In the genomic region with DNA sequence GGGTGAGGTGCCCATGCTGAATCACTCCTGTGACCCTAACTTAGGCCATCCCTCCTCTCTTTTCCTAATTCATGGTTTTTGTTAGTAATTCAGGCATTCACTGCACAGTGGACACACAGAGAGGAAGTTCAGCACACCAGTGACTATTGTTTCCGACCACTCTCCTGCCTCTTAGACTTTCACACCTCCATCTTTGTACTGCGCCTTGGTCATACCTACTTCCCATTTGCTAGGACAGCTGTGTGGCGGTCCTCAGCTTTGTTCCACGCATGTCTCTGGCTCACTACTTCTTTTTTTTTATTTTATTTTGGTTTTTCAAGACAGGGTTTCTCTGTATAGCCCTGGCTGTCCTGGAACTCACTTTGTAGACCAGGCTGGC, we compare ENCODE assay signal across 10 mouse cellular contexts. TPM values are rescaled to one million over a fixed set of nuclear protein-coding genes. Genes with fewer than 3 reads are reported as not detected.
A peak's percentile ranks its signal among the peaks of the same experiment; 100 is the strongest.
DNase-seq lines count a peak whose midpoint lies in the region; ATAC-seq and TF ChIP-seq lines count a peak whose summit lies in the region.
"Had no signal": no experiment of that assay in that cellular context is flagged by ENCODE, and none has a peak within 500 bp of the region (broad histone marks: within the 10 kb centered on the region; RNA-seq: fewer than 3 reads in every experiment).

No protein-coding gene starts in this region.

- no peaks in the 10 kb centered on the region for H3K27me3 ChIP-seq in heart, postnatal 0 days (ENCODE audit: control insufficient read depth, insufficient read depth, low read length)
- no peaks in the 10 kb centered on the region for H3K27me3 ChIP-seq in megakaryocyte, embryonic 14.5 days (replicated peaks)
- H3K27me3 ChIP-seq: Patski had no signal

- no peak for DNase-seq in heart, postnatal 0 days (ENCODE audit: low spot score)
- DNase-seq in heart, adult 11 months: no peak
- no peak for DNase-seq in ES-E14 (ENCODE audit: low read depth, low spot score)
- no peak for DNase-seq in left cerebral cortex, postnatal 10 days (ENCODE audit: extremely low spot score in 1 of 2, low spot score in 2 of 2)
- no peak for DNase-seq in kidney, postnatal 14 days
- DNase-seq: thymus, adult 18-20 months had no signal

- in situ Hi-C loops in ES-E14 (cut with MboI; ENCODE audit: low sequenced_read_pairs in 2 of 2, unreplicated experiment in 2 of 2): no loop called here

- no peaks in the 10 kb centered on the region for H3K9me3 ChIP-seq in heart, postnatal 0 days (replicated peaks; ENCODE audit: control insufficient read depth, low read length)
- no peaks in the 10 kb centered on the region for H3K9me3 ChIP-seq in ES-E14 (ENCODE audit: control insufficient read depth, insufficient read depth, low read depth, low read length)
- H3K9me3 ChIP-seq in megakaryocyte, embryonic 14.5 days: no peaks in the 10 kb centered on the region

- ATAC-seq in heart, postnatal 0 days (ENCODE audit: insufficient read depth, low read depth): no peak
- peak; percentile 20 for ATAC-seq in erythroid progenitor cell, adult 5-6 weeks (replicated peaks; ENCODE audit: low FRiP score, poor library complexity, severe bottlenecking)
- no peak for ATAC-seq in inflammation-experienced regulatory T-cells, adult 6 months

- intact Hi-C loops in left cerebral cortex, postnatal 10 days (cut with DNase I): no loop called here

- H3K4me3 ChIP-seq in heart, postnatal 0 days (ENCODE audit: low read depth, low read length): no peak overlapping the region
- H3K4me3 ChIP-seq in ES-E14 (ENCODE audit: insufficient read depth in 1 of 2, low read depth in 1 of 2, low read length in 2 of 2, poor library complexity in 1 of 2, severe bottlenecking in 1 of 2): peak overlapping the region in 1 of 2 experiments; percentile 56; a peak in 2 of 4 replicates
- H3K4me3 ChIP-seq in megakaryocyte, embryonic 14.5 days (replicated peaks): peak overlapping the region; percentile 88

- peaks cover 13% of the 10 kb centered on the region; the same call in 1 of the 2 replicates for H3K4me1 ChIP-seq in heart, postnatal 0 days (ENCODE audit: control insufficient read depth, insufficient read depth)
- peaks cover 13 to 15% of the 10 kb centered on the region in 2 experiments for H3K4me1 ChIP-seq in ES-E14 (ENCODE audit: control insufficient read depth in 2 of 2, insufficient read depth in 2 of 2, low read length in 2 of 2, poor library complexity in 1 of 2)
- H3K4me1 ChIP-seq in megakaryocyte, embryonic 14.5 days: peaks cover 72% of the 10 kb centered on the region

- H3K27ac ChIP-seq in heart, postnatal 0 days (ENCODE audit: low read depth): peak overlapping the region; percentile 81
- peak overlapping the region; percentile 83 for H3K27ac ChIP-seq in ES-E14 (ENCODE audit: insufficient read depth, low read depth, low read length, poor library complexity, severe bottlenecking)

- H3K36me3 ChIP-seq in heart, postnatal 0 days (replicated peaks; ENCODE audit: control insufficient read depth, insufficient read depth, low read length): no peaks in the 10 kb centered on the region; the same call in 1 of the 2 replicates
- H3K36me3 ChIP-seq in ES-E14 (ENCODE audit: control insufficient read depth, insufficient read depth, low read length, poor library complexity, severe bottlenecking): peaks cover 8% of the 10 kb centered on the region; the same call in 1 of the 2 replicates
- H3K36me3 ChIP-seq in megakaryocyte, embryonic 14.5 days (replicated peaks; ENCODE audit: low read length): peaks cover 11% of the 10 kb centered on the region

- peak overlapping the region; percentile 29 for H3K9ac ChIP-seq in heart, postnatal 0 days (replicated peaks; ENCODE audit: low read depth, low read length)
- H3K9ac ChIP-seq in ES-E14 (ENCODE audit: insufficient read depth, low read depth, low read length, poor library complexity, severe bottlenecking): peak overlapping the region; percentile 69

- peak overlapping the region; percentile 33 for H3K4me2 ChIP-seq in heart, postnatal 0 days (ENCODE audit: low read depth, low read length)

- no peak for TF ChIP-seq CTCF in heart, postnatal 0 days (IDR thresholded peaks at IDR 0.05; ENCODE audit: low read depth)

- no peak for TF ChIP-seq EP300 in heart, postnatal 0 days (IDR thresholded peaks at IDR 0.05; ENCODE audit: low read depth)

- WGBS in heart, postnatal 0 days: 71% methylated on average over 4 of the region's 4 CpGs

TF ChIP-seq in ES-E14, 5 proteins besides CTCF, POLR2A, EP300 and RAD21:
- TF ChIP-seq HCFC1 (IDR thresholded peaks at IDR 0.05; ENCODE audit: borderline replicate concordance, insufficient read depth, low read length) (no peak), ZC3H11A (IDR thresholded peaks at IDR 0.05; ENCODE audit: borderline replicate concordance, low read depth, low read length) (no peak), ZNF384 (IDR thresholded peaks at IDR 0.05; ENCODE audit: low read depth, low read length) (no peak), MAFK (IDR thresholded peaks at IDR 0.05; ENCODE audit: insufficient read depth, low read depth, low read length) (no peak), CHD2 (IDR thresholded peaks at IDR 0.05; ENCODE audit: low read depth, low read length) (no peak)

RNA-seq across cellular contexts. Expression of gene Tatdn2, which starts 5.8 kb away (rescaled TPM):
- total RNA-seq in heart, postnatal 0 days (2014; rRNA removed; ENCODE audit: low replicate concordance): 32.1 and 38.5 TPM in 2 replicates
- 0.65 and 1.1 TPM in 2 replicates for polyA plus RNA-seq in heart, postnatal 0 days (2015; fragmentation: Nextera tagmentation; extraction: Ambion mirVana)
- 62.6 and 70.6 TPM in 2 replicates for total RNA-seq in ES-E14 (2012; rRNA removed)
- 14.3 and 17.7 TPM in 2 replicates for total RNA-seq in erythroid progenitor cell, adult 5-6 weeks (2015; ENCODE audit: low replicate concordance)
- total RNA-seq in erythroid progenitor cell, adult 5-6 weeks (2017; ENCODE audit: low replicate concordance): 44.0 and 55.7 TPM in 2 replicates
- 10.1 and 13.2 TPM in 2 replicates for polyA plus RNA-seq in megakaryocyte, embryonic 14.5 days (2012; ENCODE audit: insufficient read depth, low replicate concordance)
- 10 to 100 TPM; 79.2 to 90.2 TPM for total RNA-seq in left cerebral cortex, postnatal 10 days (2021)
- polyA plus RNA-seq in inflammation-experienced regulatory T-cells, adult 6 months (2017; shearing (Covaris generic)): 1 to 10 TPM; 3.2 to 7.7 (median 7.5) TPM

RNA-seq across cellular contexts. Expression of gene Ghrl, which starts 28.6 kb away (rescaled TPM):
- not detected in 2 replicates for total RNA-seq in heart, postnatal 0 days (2014; rRNA removed; ENCODE audit: low replicate concordance)
- polyA plus RNA-seq in heart, postnatal 0 days (2015; fragmentation: Nextera tagmentation; extraction: Ambion mirVana): 0.23 TPM in 1 of 2 replicates, not detected in the other
- 1.8 and 2.3 TPM in 2 replicates for total RNA-seq in ES-E14 (2012; rRNA removed)
- 17.2 TPM in 1 of 2 replicates, not detected in the other for total RNA-seq in erythroid progenitor cell, adult 5-6 weeks (2015; ENCODE audit: low replicate concordance)
- 1.5 and 13.5 TPM in 2 replicates for total RNA-seq in erythroid progenitor cell, adult 5-6 weeks (2017; ENCODE audit: low replicate concordance)
- polyA plus RNA-seq in megakaryocyte, embryonic 14.5 days (2012; ENCODE audit: insufficient read depth, low replicate concordance): 2.5 TPM in 1 of 2 replicates, not detected in the other
- not detected for total RNA-seq in left cerebral cortex, postnatal 10 days (2021)
- polyA plus RNA-seq in inflammation-experienced regulatory T-cells, adult 6 months (2017; shearing (Covaris generic)): under 1 TPM in 2 of 3 experiments, not detected in 1; 0.64 to 0.73 TPM

RNA-seq across cellular contexts. Expression of gene Sec13, which starts 49.5 kb away (rescaled TPM):
- 141 and 159 TPM in 2 replicates for total RNA-seq in heart, postnatal 0 days (2014; rRNA removed; ENCODE audit: low replicate concordance)
- polyA plus RNA-seq in heart, postnatal 0 days (2015; fragmentation: Nextera tagmentation; extraction: Ambion mirVana): 165 and 175 TPM in 2 replicates
- 140 and 187 TPM in 2 replicates for total RNA-seq in ES-E14 (2012; rRNA removed)
- 47.8 and 48.3 TPM in 2 replicates for total RNA-seq in erythroid progenitor cell, adult 5-6 weeks (2015; ENCODE audit: low replicate concordance)
- 28.4 and 44.2 TPM in 2 replicates for total RNA-seq in erythroid progenitor cell, adult 5-6 weeks (2017; ENCODE audit: low replicate concordance)
- 10.4 and 37.7 TPM in 2 replicates for polyA plus RNA-seq in megakaryocyte, embryonic 14.5 days (2012; ENCODE audit: insufficient read depth, low replicate concordance)
- total RNA-seq in left cerebral cortex, postnatal 10 days (2021): 10 to 100 TPM; 78.7 to 80.2 TPM
- 100 to 1,000 TPM; 145 to 155 (median 153) TPM for polyA plus RNA-seq in inflammation-experienced regulatory T-cells, adult 6 months (2017; shearing (Covaris generic))

RNA-seq across cellular contexts. Expression of gene Irak2, which starts 52.8 kb away (rescaled TPM):
- 7.0 and 23.2 TPM in 2 replicates for total RNA-seq in heart, postnatal 0 days (2014; rRNA removed; ENCODE audit: low replicate concordance)
- polyA plus RNA-seq in heart, postnatal 0 days (2015; fragmentation: Nextera tagmentation; extraction: Ambion mirVana): 5.8 and 6.3 TPM in 2 replicates
- total RNA-seq in ES-E14 (2012; rRNA removed): 12.6 and 22.0 TPM in 2 replicates
- 7.2 and 23.1 TPM in 2 replicates for total RNA-seq in erythroid progenitor cell, adult 5-6 weeks (2015; ENCODE audit: low replicate concordance)
- total RNA-seq in erythroid progenitor cell, adult 5-6 weeks (2017; ENCODE audit: low replicate concordance): 34.8 and 64.6 TPM in 2 replicates
- polyA plus RNA-seq in megakaryocyte, embryonic 14.5 days (2012; ENCODE audit: insufficient read depth, low replicate concordance): 31.8 and 48.4 TPM in 2 replicates
- 10 to 100 TPM; 13.0 to 14.2 TPM for total RNA-seq in left cerebral cortex, postnatal 10 days (2021)
- 10 to 100 TPM; 18.1 to 35.7 (median 21.5) TPM for polyA plus RNA-seq in inflammation-experienced regulatory T-cells, adult 6 months (2017; shearing (Covaris generic))
